Mouse (Mus musculus): Measurements from ENCODE around the gene Dnaic2.

- TF ChIP-seq CTCF (IDR thresholded peaks at IDR 0.05; ENCODE audit: low read depth, low read length) (no peak), TAL1 (conservative IDR thresholded peaks at IDR 0.05; ENCODE audit: low read depth, low read length) (no peak)
Measured at GRCm38 (mm10) chr11:114731711-114732110, 4.5 kb downstream of the Dnaic2 start.
